Mouse (Mus musculus): ENCODE results near the gene Gm10260.

DNA sequence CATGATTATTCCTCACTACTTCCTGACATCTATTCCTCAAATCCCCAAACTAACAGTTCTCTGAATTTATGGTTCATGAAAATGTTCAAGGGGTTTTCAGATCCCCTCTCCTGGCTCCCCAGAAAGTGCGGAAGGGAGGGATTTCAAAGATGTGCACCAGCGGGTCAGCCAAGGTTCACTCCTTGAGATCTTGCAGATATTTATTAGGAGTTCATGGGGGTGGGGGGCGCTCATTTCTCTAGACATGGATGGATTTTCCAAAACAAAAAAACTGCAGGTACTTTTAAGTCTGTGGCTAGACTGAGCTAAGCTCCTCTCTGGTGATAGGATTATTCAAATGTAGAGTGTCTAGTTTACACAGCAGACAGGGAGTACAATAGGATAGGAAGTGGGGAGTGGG lies 8.4 kb upstream of the Gm10260 start:
- no peak for TF ChIP-seq POLR2A (IDR thresholded peaks at IDR 0.05; ENCODE audit: control insufficient read depth in 1 of 2, insufficient read depth in 1 of 2, low read depth in 1 of 2, low read length in 2 of 2, poor library complexity in 1 of 2)
- no peak for TF ChIP-seq CHD2 (IDR thresholded peaks at IDR 0.05; ENCODE audit: low read length)
- no peak for TF ChIP-seq GABPA (IDR thresholded peaks at IDR 0.05; ENCODE audit: low read depth, low read length)
- TF ChIP-seq MAX (IDR thresholded peaks at IDR 0.05; ENCODE audit: low read length): no peak
- TF ChIP-seq CTCF (IDR thresholded peaks at IDR 0.05 in 2 of 3, conservative IDR thresholded peaks at IDR 0.05 in 1 of 3; ENCODE audit: control insufficient read depth in 1 of 3, insufficient read depth in 1 of 3, low read depth in 2 of 3, low read length in 3 of 3, poor library complexity in 1 of 3, severe bottlenecking in 1 of 3): no peak
- no peak for TF ChIP-seq CHD1 (IDR thresholded peaks at IDR 0.05; ENCODE audit: low read depth, low read length)
- no peak for TF ChIP-seq TCF12 (IDR thresholded peaks at IDR 0.05; ENCODE audit: low read depth, low read length)
- no peak for TF ChIP-seq HCFC1 (IDR thresholded peaks at IDR 0.05; ENCODE audit: low read depth, low read length)
- TF ChIP-seq ZNF384 (IDR thresholded peaks at IDR 0.05; ENCODE audit: low read depth, low read length): no peak
- TF ChIP-seq TAL1 (IDR thresholded peaks at IDR 0.05; ENCODE audit: low read length): no peak
- no peak for TF ChIP-seq MAZ (IDR thresholded peaks at IDR 0.05; ENCODE audit: low read depth, low read length)
